Mouse (Mus musculus): ENCODE data around the gene Trabd2b. TPM values are rescaled to one million over a fixed set of nuclear protein-coding genes. Genes with fewer than 3 reads are reported as not detected.
A peak's percentile ranks its signal among the peaks of the same experiment; 100 is the strongest.

Gene Trabd2b
- polyA plus RNA-seq, 1 experiment from 2014 or later: 0.65 TPM

DNA sequence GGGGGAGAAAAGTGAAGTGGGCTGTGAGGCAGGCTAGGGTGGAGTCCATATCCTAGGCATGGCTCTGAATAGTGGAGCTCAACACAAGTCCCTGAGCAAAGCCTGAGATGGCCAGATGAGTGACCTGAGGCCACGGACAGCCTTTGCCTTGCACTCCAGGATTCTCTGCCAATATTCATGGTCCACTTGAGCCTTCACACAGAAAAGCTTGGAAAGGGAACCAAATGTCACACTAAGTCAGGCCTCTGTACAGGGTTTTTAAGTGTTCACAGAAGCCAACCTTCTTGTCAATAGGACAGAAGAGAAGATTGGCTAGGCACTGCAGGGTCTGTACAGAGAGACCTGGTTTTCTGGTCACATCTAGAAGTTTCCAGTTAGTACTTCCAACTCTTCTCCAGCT, 134.7 kb downstream of the Trabd2b start:
- Histone ChIP-seq H3K27me3 (replicated peaks) (no peaks in the 10 kb centered on the region), H3K27ac (no peak overlapping the region), H3K4me2 (no peak overlapping the region), H3K4me1 (no peaks in the 10 kb centered on the region), H3K36me3 (replicated peaks) (no peaks in the 10 kb centered on the region), H3K9ac (no peak overlapping the region), H3K4me3 (no peak overlapping the region), H3K9me3 (no peaks in the 10 kb centered on the region)
- no peak for ATAC-seq (replicated peaks)
- WGBS: 90% methylated on average over 1 of the region's 1 CpGs

DNA sequence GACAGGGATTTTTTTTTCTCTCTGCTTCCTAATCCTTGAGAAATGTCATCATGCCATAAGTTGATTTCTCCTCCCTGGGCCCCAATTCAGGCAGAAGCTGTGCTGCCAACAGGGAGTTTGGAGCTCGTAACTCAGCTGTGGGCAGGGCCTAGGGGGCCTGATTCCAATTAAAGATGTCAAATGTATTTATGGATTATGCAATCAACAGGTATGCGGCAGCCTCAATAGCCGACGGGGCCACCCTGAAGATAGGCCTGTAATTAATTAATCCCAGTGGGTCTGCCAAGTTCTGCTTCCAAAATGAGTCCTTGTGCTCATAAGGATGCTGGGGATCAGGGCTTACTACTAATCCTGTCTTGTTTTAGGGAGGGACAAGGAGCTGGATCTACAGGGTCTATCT, 135.6 kb downstream of the Trabd2b start:
- no peak overlapping the region for H3K4me3 ChIP-seq
- H3K9me3 ChIP-seq: no peaks in the 10 kb centered on the region
- H3K9ac ChIP-seq: no peak overlapping the region
- H3K36me3 ChIP-seq (replicated peaks): no peaks in the 10 kb centered on the region
- H3K4me2 ChIP-seq: no peak overlapping the region
- H3K4me1 ChIP-seq: no peaks in the 10 kb centered on the region
- H3K27me3 ChIP-seq (replicated peaks): no peaks in the 10 kb centered on the region
- ATAC-seq (replicated peaks): no peak
- H3K27ac ChIP-seq: no peak overlapping the region
- WGBS: 56% methylated on average over 4 of the region's 4 CpGs

DNA sequence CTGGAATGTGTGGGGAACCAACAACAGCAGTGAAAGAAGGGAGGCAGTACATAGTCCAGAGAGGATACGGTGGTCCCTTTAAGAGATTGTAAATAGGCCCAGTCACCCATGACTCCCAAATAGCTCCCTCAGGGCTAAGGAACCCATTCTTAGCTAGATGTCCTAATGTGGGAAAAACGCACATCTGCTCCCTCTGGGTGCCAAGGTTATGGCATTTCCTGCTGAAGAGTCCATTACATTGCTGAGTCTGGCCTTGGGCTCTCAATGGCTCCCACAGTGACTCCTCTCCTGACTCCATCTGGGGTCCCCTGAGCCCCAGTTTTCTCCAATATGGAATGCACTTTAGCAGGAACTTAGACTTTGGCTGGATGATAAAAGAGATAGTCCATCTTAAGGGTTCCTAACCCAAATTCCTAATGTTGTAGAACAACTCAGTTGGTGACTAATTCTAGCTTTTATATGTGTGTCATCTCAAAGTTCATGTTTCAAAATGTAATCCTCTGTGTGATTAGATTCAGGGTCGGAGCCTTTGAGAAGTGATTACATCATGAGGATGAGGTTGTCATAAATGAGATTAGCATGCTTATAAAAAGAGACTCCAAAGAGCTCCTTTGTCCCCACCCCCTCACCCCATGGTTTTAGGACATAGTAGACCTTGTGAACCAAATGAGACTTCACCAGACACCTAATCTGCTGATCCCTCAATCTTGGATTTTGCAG, 139.1 kb downstream of the Trabd2b start:
- Histone ChIP-seq H3K4me1 (peaks cover 2% of the 10 kb centered on the region; the same call in 1 of the 2 replicates), H3K9ac (no peak overlapping the region), H3K27ac (no peak overlapping the region), H3K4me3 (no peak overlapping the region), H3K9me3 (no peaks in the 10 kb centered on the region), H3K36me3 (replicated peaks) (no peaks in the 10 kb centered on the region), H3K4me2 (no peak overlapping the region), H3K27me3 (replicated peaks) (no peaks in the 10 kb centered on the region)
- 72% methylated on average over 3 of the region's 3 CpGs for WGBS
- no peak for ATAC-seq (replicated peaks)

DNA sequence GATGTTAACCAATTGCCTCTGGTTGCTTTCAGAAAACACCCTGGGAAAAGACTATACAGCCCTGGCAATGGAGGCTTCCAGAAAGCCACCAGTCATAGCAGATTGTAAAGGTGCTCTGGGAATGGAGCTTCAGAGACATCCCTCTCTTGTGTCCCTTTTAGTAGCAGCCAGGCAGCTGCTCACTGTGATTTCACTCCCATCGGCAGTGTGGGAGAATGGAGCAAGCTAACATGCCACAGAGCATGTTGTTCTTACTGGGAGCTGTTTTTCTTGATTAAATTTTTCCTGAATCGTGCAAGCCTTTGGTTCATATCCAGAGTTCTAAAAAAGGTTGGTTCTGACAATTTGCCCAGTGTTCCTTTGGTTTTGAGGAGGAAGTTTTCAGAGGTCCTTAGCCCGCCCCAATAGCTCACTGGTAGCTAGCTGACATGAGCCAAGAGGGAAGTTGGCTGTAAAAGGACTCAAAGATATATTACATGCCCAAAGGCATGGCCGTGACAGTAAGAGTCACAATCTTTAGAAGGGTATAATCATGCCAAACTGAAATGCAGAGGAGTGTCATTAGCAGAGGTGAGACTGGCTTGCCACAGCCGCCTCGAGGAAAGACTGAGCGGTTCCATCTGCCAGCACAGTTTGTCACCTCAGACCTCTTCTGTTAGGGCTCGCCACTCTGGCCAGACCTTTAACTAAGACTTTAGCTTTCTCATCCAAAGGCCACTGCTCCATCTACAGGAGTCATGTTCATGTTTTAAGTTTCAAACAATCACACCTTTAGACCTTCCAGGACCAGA, 141.3 kb downstream of the Trabd2b start:
- Histone ChIP-seq H3K36me3 (replicated peaks) (no peaks in the 10 kb centered on the region), H3K27ac (no peak overlapping the region), H3K27me3 (replicated peaks) (no peaks in the 10 kb centered on the region), H3K4me2 (no peak overlapping the region), H3K9me3 (no peaks in the 10 kb centered on the region), H3K4me3 (no peak overlapping the region), H3K4me1 (peaks cover 7% of the 10 kb centered on the region), H3K9ac (no peak overlapping the region)
- no peak for ATAC-seq (replicated peaks)
- 84% methylated on average over 8 of the region's 8 CpGs for WGBS

DNA sequence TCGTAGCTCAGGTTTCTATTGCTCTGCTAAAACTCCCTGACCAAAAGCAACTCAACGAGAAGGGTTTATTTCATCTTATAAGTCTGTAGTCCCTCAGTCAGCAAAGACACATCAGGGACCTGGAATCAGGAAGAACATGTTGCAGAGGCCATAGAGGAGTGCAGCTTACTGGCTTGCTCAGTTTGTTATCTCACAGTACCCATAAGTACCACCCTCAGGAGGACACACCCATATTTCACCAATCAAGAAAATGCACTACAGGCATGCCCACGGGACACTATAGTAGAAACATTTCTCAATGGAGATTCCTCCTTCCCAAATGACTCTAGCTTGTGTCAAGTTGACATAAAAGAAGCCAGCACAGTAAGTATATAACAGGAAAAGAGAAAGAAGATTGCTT, 143.0 kb downstream of the Trabd2b start:
- Histone ChIP-seq H3K9me3 (no peaks in the 10 kb centered on the region), H3K4me3 (no peak overlapping the region), H3K4me2 (no peak overlapping the region), H3K4me1 (peaks cover 7% of the 10 kb centered on the region), H3K36me3 (replicated peaks) (no peaks in the 10 kb centered on the region), H3K27me3 (replicated peaks) (no peaks in the 10 kb centered on the region), H3K27ac (no peak overlapping the region), H3K9ac (no peak overlapping the region)
- 90% methylated on average over 3 of the region's 3 CpGs for WGBS
- ATAC-seq (replicated peaks): no peak

DNA sequence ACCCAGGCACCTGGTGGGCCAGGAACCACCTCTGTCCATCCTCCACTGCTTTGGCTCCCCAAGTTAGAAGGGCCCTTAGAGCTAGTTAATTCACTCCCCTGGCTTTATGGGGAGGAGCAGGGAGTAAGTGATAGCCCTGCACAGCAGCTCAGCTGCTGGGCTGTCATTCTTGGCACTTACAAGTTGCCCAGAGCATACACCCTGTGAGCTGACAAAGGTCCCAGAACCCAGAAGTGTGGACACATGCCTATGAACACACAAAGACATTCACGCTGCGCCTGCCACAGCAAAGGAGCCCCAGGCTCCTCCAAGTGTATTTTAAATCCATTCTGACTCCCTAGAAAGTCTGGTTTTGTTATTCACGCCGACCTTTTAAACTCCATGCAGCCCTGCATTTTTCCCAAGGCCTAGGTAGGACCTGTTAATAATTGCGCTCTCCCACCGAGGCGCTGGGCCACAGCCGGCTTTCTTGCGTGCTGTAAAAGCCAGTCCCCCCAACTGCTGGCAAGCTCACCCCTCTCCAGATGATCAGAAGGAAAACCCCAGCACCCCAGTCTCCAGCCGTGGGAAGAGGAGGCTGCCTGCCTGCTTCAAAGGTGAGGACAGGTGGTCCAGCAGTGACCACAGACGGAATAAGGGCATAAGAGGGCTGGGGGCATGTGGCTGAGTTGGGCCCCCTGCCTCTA, 144.1 kb downstream of the Trabd2b start:
- Histone ChIP-seq H3K4me3 (no peak overlapping the region), H3K27me3 (replicated peaks) (no peaks in the 10 kb centered on the region), H3K9ac (no peak overlapping the region), H3K36me3 (replicated peaks) (no peaks in the 10 kb centered on the region), H3K9me3 (no peaks in the 10 kb centered on the region), H3K4me1 (peaks cover 7% of the 10 kb centered on the region), H3K27ac (no peak overlapping the region), H3K4me2 (no peak overlapping the region)
- ATAC-seq (replicated peaks): peak; percentile 58; the same call in 1 of the 2 replicates
- 43% methylated on average over 11 of the region's 11 CpGs for whole genome bisulfite sequencing

DNA sequence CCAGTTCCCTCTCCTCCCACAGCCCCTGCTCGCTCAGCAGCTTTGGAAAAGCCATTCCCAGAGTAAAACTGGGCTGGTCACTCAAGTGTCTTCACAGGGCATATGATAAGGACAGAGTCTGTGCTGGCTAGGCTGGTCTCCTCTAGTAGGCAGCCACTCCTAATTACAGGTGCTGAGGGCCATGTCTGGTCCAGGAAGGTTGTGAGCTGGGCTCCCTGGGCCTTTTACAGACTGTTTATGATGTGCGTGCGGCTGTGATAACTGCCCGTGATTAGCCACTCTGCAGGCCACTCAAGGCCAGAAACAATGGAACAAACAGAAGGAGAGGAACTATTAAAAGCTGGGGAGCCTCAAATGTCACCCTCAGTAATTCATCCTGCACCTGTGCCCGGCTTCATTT, 150.4 kb downstream of the Trabd2b start:
- H3K9ac ChIP-seq: no peak overlapping the region
- no peak overlapping the region for H3K27ac ChIP-seq
- H3K36me3 ChIP-seq (replicated peaks): no peaks in the 10 kb centered on the region
- H3K9me3 ChIP-seq: no peaks in the 10 kb centered on the region
- H3K4me3 ChIP-seq: no peak overlapping the region
- 84% methylated on average over 5 of the region's 5 CpGs for WGBS
- no peaks in the 10 kb centered on the region for H3K4me1 ChIP-seq
- ATAC-seq (replicated peaks): no peak
- H3K4me2 ChIP-seq: no peak overlapping the region
- no peaks in the 10 kb centered on the region for H3K27me3 ChIP-seq (replicated peaks)

DNA sequence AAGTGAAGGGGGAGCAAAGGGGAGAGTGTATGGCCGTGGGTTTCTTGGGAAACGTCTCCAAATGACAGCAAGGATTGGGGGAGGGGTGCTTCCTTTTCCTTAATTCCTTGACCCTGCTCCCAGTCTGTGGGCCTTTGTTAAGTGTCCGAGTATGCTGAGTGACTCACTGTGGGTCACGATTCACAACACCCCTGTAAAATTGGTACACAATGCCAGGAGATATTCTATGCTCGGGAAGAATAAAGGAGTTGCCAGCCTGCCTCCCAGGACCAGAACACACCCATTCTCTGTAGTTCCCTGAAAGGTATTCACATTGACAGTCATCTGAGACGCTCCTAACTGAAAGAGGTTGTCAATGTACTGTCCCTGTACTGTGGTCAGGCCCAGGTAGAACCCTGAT, 151.2 kb downstream of the Trabd2b start:
- Histone ChIP-seq H3K4me3 (no peak overlapping the region), H3K9me3 (no peaks in the 10 kb centered on the region), H3K9ac (no peak overlapping the region), H3K4me2 (no peak overlapping the region), H3K27me3 (replicated peaks) (no peaks in the 10 kb centered on the region), H3K36me3 (replicated peaks) (no peaks in the 10 kb centered on the region), H3K27ac (no peak overlapping the region), H3K4me1 (no peaks in the 10 kb centered on the region)
- ATAC-seq (replicated peaks): no peak
- WGBS: 33% methylated on average over 6 of the region's 6 CpGs

DNA sequence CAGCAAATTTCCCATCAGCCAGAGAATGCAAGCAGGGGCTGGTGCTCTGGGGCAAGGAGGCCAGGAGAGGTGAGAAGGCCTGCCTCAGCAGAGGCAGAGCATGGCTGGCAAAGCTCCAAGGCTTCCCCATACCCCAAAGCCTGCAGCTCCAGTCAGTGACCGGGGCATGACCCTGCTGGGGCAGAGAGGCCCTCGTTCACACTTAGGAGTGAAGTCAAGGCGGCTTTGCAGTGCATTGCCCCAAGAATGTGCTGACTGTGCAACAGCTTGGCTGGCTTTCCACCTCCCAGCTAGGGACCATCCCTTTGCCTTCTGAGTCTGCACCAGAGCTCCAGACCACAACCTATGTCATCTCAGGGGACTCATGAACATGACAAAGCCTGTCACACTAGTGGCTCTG, 152.0 kb downstream of the Trabd2b start:
- Histone ChIP-seq H3K4me1 (no peaks in the 10 kb centered on the region), H3K27me3 (replicated peaks) (no peaks in the 10 kb centered on the region), H3K9ac (no peak overlapping the region), H3K27ac (no peak overlapping the region), H3K36me3 (replicated peaks) (no peaks in the 10 kb centered on the region), H3K4me3 (no peak overlapping the region), H3K4me2 (no peak overlapping the region), H3K9me3 (no peaks in the 10 kb centered on the region)
- ATAC-seq (replicated peaks): no peak
- WGBS: 72% methylated on average over 3 of the region's 3 CpGs

DNA sequence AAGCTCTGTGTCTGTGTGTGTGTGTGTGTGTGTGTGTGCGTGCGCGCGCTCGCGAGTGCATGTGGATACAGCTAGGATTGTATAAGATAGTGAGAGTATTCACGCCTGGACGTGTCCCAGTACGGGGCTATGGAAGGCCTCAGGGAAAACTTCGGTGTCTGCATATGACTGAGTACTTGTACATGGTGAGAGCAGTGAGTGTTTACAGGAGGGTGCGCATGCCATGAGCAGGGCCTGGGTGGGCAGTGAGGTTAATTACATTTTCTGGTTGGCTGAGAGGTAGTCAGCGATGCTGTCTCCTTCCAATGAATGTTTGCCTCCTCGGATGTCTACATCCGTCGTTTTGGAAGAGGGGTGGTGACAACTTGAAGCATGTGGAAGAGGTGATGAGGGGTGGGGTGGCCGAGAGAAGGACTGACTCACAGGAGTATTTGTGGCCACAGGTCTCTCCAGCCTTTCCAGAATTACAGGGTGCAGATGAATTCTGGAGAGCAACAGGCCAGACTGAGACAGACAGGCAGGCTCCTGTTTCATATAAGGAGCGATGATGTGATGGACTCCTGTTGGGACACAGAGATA, 154.2 kb downstream of the Trabd2b start:
- H3K27me3 ChIP-seq (replicated peaks): no peaks in the 10 kb centered on the region
- no peak overlapping the region for H3K4me2 ChIP-seq
- H3K4me1 ChIP-seq: peaks cover 4% of the 10 kb centered on the region; the same call in 1 of the 2 replicates
- WGBS: 91% methylated on average over 17 of the region's 17 CpGs
- no peak overlapping the region for H3K9ac ChIP-seq
- no peak for ATAC-seq (replicated peaks)
- no peaks in the 10 kb centered on the region for H3K9me3 ChIP-seq
- H3K36me3 ChIP-seq (replicated peaks): no peaks in the 10 kb centered on the region
- no peak overlapping the region for H3K4me3 ChIP-seq
- no peak overlapping the region for H3K27ac ChIP-seq

DNA sequence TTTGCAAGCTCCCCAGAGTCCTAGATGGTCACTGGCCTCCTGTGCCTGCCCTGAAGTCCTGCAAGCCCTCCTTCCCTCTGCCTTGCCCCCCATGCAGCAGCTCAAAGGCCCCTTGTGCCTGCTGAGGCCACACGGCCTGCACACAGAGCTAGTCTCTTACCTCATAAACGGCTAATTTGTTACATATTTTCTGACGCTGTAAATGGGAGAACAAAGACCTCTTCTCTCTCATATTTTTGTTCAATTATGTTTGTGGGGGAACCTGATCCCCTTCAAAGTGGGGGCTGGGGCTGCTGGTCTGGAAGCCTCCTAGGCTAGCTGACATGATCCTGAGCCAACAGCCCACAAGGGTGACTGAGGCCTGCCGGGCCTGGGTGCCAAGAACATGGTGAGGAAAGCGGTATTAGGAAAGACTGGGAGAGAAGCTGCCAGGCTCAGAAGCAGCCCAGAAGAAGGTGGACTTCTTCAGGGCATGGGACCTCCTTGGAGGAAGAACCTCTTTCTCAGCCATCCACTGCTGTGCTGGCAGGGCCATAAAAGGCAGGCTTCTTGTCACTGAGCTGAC, 157.7 kb downstream of the Trabd2b start:
- Histone ChIP-seq H3K4me1 (peaks cover 4% of the 10 kb centered on the region; the same call in 1 of the 2 replicates), H3K36me3 (replicated peaks) (no peaks in the 10 kb centered on the region), H3K9ac (no peak overlapping the region), H3K27me3 (replicated peaks) (no peaks in the 10 kb centered on the region), H3K4me2 (no peak overlapping the region), H3K4me3 (no peak overlapping the region), H3K9me3 (no peaks in the 10 kb centered on the region), H3K27ac (no peak overlapping the region)
- 68% methylated on average over 5 of the region's 5 CpGs for WGBS
- ATAC-seq (replicated peaks): no peak

DNA sequence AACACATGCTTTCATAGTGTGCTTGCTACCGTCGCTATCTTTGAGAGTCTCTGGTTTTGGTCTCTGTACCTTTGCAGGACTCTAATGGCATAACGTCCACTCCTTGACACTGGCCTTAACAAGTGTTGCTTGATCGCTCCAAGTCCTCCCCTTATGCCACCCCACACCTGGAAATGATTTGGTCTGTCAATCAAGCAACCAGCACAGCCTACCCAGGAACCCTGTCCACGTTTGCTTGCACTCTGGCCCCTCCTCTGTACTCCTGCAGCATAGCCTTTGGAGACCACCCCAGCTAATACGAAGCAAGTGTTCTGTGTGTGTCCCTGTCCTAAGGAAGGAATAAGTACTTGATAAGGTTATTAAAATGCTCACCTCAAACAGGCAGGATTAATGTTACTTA, 161.1 kb downstream of the Trabd2b start:
- 78% methylated on average over 6 of the region's 6 CpGs for WGBS
- Histone ChIP-seq H3K9ac (no peak overlapping the region), H3K27ac (no peak overlapping the region), H3K4me3 (no peak overlapping the region), H3K4me1 (peaks cover 4% of the 10 kb centered on the region; the same call in 1 of the 2 replicates), H3K36me3 (replicated peaks) (no peaks in the 10 kb centered on the region), H3K4me2 (no peak overlapping the region), H3K27me3 (replicated peaks) (no peaks in the 10 kb centered on the region), H3K9me3 (no peaks in the 10 kb centered on the region)
- ATAC-seq (replicated peaks): no peak

All from midbrain, embryonic 15.5 days (tissue).